Mouse (Mus musculus) telencephalon, adult 2 months (tissue): ENCODE data around the gene Gorab.
A peak's percentile ranks its signal among the peaks of the same experiment; 100 is the strongest.

Experiments used
- DNase-seq: peaks from one replicate; pipeline ENCODE4 v3.0.0-alpha.2; 2011; ENCODE audit warnings: low read depth, low spot score

Gorab gene

GRCm38 (mm10) chr1:163403498-163404126 is at the start of gene Gorab:
Gene Gorab, minus strand, starts transcription at chr1:163403669.
- DNase-seq: peak; percentile 92

GRCm38 (mm10) chr1:163443832-163444231 is 40.4 kb upstream of the Gorab start:
- no peak for DNase-seq

GRCm38 (mm10) chr1:163439002-163439401 is 35.5 kb upstream of the Gorab start:
- no peak for DNase-seq

- no peak for DNase-seq
Measured at GRCm38 (mm10) chr1:163423467-163424014, 20.1 kb upstream of the Gorab start.

- DNase-seq: no peak
Measured at GRCm38 (mm10) chr1:163417191-163417590, 13.7 kb upstream of the Gorab start.

GRCm38 (mm10) chr1:163414200-163414599 is 10.7 kb upstream of the Gorab start:
- no peak for DNase-seq

- no peak for DNase-seq
Measured at GRCm38 (mm10) chr1:163406203-163406602, 2.7 kb upstream of the Gorab start.

- no peak for DNase-seq
Measured at GRCm38 (mm10) chr1:163391321-163391720, 12.1 kb downstream of the Gorab start.

GRCm38 (mm10) chr1:163390044-163390443 is 13.4 kb downstream of the Gorab start:
- no peak for DNase-seq

- DNase-seq: no peak
Measured at GRCm38 (mm10) chr1:163386196-163386595, 17.3 kb downstream of the Gorab start.

GRCm38 (mm10) chr1:163383442-163384027 is 19.9 kb downstream of the Gorab start:
- no peak for DNase-seq

- DNase-seq: no peak
Measured at GRCm38 (mm10) chr1:163382048-163382719, 21.3 kb downstream of the Gorab start.

- no peak for DNase-seq
Measured at GRCm38 (mm10) chr1:163380591-163380990, 22.9 kb downstream of the Gorab start.

GRCm38 (mm10) chr1:163380072-163380471 is 23.4 kb downstream of the Gorab start:
- DNase-seq: no peak

GRCm38 (mm10) chr1:163377924-163378323 is 25.5 kb downstream of the Gorab start:
- DNase-seq: no peak

GRCm38 (mm10) chr1:163376818-163377581 is 26.5 kb downstream of the Gorab start:
- no peak for DNase-seq

GRCm38 (mm10) chr1:163374455-163374854 is 29.0 kb downstream of the Gorab start:
- no peak for DNase-seq

GRCm38 (mm10) chr1:163362202-163362601 is 41.3 kb downstream of the Gorab start:
- DNase-seq: no peak

GRCm38 (mm10) chr1:163361376-163361775 is 42.1 kb downstream of the Gorab start:
- DNase-seq: no peak

GRCm38 (mm10) chr1:163360796-163361195 is 42.7 kb downstream of the Gorab start:
- DNase-seq: no peak

GRCm38 (mm10) chr1:163359521-163359920 is 43.9 kb downstream of the Gorab start:
- DNase-seq: no peak

GRCm38 (mm10) chr1:163358165-163358564 is 45.3 kb downstream of the Gorab start:
- no peak for DNase-seq
